Mouse (Mus musculus): ENCODE measurements around the gene Phldb2.

The Phldb2 gene

GRCm38 (mm10) chr16:45953394-45953793 is at the start of gene Phldb2:
TSS of gene Phldb2 (minus strand) at chr16:45953598.
- DNase-seq (ENCODE audit: low spot score), result no peak

DNA sequence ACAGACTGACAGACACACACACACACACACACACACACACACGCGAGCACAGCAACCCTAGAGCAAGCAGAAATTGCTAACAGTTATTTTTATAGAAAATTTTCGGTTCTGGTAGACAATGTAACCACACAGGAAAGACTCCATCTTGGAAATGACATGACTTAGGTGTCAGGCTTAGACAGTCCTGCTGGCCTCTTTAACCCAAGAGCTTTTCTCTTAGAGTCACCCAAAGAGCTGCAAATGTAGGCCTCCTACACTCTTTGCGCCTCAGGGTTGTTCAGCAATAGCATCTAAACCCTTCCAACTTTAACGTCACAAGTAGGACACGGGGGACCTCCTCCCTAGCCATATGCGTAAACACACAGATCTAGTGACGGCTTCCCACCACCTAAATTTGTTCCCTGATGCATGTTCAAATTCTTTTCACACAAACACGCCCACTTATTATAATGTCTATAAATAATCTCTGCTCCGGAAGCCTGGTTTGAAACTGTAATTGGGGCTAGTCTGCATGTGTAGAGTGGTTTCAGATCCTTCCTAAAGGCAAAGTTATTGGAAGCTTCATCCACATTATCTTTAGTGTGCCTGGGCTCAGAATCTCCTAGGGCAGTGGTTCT is 48.3 kb upstream of the Phldb2 start:
- no peak for DNase-seq (ENCODE audit: low spot score)

GRCm38 (mm10) chr16:46000976-46001375 is 47.6 kb upstream of the Phldb2 start:
- no peak for DNase-seq (ENCODE audit: low spot score)

- no peak for DNase-seq (ENCODE audit: low spot score)
Measured at GRCm38 (mm10) chr16:45999374-46000191, 46.2 kb upstream of the Phldb2 start.

- DNase-seq (ENCODE audit: low spot score), result no peak
Measured at GRCm38 (mm10) chr16:45998231-45998630, 44.8 kb upstream of the Phldb2 start.

GRCm38 (mm10) chr16:45990901-45991676 is 37.7 kb upstream of the Phldb2 start:
- DNase-seq (ENCODE audit: low spot score), result no peak

- no peak for DNase-seq (ENCODE audit: low spot score)
Measured at GRCm38 (mm10) chr16:45986236-45986635, 32.8 kb upstream of the Phldb2 start.

DNA sequence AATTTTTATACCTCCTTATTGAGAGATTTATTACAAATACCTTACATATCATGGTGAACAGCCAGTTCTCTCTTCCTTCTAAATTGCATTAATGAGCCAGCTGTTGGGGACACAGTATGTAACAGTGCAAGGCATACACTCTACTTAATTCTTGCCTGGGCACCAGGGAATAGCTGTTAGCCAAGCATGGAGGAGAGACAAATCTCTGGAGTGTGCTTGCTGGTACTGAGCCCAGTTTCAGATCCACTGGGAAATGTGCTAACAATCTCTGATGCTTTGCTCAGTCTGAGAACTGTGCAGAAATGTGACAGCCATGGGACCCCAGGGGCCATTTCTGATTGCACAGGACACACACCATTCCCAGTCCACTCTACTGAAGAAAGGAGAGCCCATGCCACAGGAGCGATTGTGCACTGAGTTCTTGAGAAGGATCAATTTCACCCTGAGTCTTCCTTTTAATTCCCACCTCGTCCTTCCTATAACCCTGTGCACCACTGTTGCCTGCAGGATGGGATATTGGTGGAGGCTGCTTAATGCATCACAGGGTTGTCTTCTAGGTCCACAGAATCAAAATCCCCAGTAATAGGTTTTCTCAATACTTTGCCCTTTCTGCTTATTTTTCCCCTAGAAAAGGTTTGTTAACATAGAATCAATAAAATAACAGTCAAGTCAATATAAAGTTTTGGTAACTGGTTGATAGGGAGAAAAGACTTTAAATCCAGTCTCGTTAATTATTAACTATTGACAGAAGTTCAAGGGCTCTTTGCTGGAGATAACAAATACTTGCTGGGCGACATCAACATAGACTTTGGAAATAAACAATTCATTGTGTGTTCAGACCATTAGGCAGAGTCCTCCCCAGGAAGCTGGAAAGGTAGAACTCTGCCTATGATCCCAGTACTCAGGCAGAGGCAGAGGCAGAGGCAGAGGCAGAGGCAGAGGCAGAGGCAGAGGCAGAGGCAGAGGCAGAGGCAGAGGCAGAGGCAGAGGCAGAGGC is 31.5 kb upstream of the Phldb2 start:
- DNase-seq (ENCODE audit: low spot score), result no peak

DNA sequence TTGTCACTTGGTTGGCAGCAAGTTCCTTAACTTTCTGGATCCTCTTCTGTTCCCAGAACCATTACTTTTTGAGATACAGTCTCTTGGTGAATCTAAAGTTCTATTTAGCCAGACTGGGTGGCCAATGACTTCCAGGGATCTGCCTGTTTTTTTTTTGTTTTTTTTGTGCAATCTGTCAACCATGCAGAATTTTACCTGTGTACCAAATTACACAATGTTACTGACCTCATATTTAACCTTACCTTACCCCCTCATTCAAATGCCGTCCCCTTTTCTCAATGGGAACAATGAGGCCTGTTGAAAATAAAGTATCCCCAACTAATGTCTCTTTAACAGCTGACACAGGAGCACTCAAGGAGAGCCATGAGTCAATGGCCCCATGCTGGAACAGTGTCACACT is 22.9 kb upstream of the Phldb2 start:
- no peak for DNase-seq (ENCODE audit: low spot score)

DNA sequence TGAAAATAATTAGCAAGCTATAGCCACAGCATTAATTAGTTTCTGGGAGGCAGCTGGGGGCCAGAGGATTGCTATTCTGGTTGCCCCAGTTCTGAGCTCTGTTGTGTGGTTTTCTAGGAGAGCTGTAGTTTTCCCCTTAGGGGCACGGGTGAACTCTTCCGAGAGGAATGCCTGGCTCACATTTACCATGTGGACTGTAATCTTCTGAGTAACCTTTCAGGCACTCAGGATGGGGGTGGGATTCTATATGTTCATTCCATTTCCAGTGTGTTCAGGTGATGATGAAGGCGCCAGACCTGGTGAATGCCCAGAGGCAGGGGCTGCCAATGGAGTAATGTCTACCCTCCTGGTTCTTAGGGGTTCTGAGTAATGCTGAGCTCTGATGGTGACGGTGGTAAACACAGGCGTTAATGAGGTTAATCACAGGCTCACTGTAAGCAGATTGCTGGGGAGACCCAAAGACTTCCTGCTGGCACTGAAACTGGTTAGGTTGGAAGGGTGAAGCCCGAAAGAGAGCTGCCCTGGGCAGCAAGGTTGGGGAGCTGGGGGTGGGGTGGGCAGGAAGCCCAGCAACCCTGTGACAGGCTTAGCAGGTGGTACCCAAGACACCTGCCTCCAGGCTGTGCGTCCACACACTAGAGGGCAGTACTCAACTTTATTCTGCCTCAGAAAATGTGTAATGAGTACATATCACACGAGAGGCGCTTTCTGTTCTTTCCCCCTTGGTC is 20.7 kb upstream of the Phldb2 start:
- no peak for DNase-seq (ENCODE audit: low spot score)

DNA sequence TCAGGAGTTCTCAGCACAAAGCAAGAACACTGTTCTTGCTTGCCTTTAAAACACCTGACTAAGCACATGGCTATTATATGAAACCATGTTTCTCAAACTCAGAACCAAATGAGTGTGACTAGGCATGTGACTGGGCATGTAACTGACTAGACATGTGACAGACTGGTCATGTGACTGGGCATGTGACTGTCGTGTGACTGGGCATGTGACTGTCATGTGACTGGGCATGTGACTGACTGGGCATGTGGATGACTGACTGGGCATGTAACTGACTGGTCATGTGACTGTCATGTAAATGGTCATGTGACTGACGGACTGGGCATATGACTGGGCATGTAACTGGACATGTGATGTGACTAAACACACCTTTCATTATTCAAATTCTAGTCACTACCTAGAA is 16.8 kb upstream of the Phldb2 start:
- no peak for DNase-seq (ENCODE audit: low spot score)

- DNase-seq (ENCODE audit: low spot score), result no peak
Measured at GRCm38 (mm10) chr16:45968716-45969115, 15.3 kb upstream of the Phldb2 start.

DNA sequence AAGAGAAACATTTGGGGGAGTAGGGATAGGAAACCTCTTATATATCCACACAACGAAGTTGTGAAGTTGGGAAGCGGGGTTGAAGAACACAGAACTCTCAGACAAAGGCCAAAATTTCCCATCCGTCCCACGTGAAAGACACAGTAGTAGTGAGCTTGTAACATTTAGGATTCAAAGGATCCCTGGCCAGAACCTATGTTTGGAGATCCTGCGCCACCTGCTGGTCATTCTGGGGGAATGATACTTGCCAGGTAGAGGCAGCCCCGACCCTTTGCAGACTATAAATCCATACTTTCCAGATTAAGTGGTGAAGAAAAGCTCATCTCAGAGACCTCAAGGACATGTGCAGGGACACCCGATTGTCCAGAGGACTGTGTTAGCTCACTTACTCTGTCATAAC is 14.1 kb upstream of the Phldb2 start:
- DNase-seq (ENCODE audit: low spot score), result peak; percentile 69

DNA sequence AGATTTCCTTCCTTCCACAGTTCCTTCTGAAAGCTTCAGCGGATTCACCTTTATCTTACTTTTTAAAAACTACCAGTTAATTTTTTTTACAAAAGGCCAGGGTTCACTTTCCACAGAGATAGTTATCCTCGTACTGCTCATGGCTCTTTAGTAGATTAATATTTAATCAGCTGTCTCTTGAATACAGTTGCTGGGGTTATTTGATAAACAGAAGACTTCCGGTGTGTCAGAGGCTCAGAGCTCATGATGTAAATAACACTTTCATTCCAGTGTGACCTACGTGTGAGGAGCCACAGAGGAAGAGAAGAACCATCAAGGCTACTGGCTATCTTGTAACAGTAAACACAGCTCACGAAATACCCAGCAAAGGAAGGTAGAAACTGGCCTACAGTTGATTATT is 13.2 kb upstream of the Phldb2 start:
- no peak for DNase-seq (ENCODE audit: low spot score)

GRCm38 (mm10) chr16:45964777-45965176 is 11.4 kb upstream of the Phldb2 start:
- DNase-seq (ENCODE audit: low spot score), result no peak

GRCm38 (mm10) chr16:45963837-45964236 is 10.4 kb upstream of the Phldb2 start:
- DNase-seq (ENCODE audit: low spot score), result no peak

- DNase-seq (ENCODE audit: low spot score), result no peak
Measured at GRCm38 (mm10) chr16:45963088-45963487, 9.7 kb upstream of the Phldb2 start.

- DNase-seq (ENCODE audit: low spot score), result no peak
Measured at GRCm38 (mm10) chr16:45960978-45961377, 7.6 kb upstream of the Phldb2 start.

GRCm38 (mm10) chr16:45956390-45956950 is 3.1 kb upstream of the Phldb2 start:
- no peak for DNase-seq (ENCODE audit: low spot score)

DNA sequence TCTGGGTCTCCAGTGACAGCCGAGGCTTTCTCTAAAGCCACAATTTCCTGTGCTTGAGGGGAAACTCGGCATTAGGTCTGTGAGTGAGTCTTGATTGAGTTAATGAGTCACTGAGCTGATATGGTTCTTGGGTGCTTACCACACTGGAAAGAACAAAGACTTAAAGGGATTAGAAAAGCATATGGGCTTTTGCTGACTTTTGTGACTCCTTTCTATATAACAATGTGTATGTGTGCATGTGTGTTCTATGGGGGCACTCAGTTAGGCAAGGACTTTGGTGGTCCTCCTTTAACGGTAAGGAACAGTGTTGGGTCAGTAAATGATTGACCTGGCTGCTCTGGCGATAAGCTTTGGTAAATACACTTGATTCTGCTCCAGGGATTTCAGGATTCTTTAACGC is 897 bp downstream of the Phldb2 start:
- DNase-seq (ENCODE audit: low spot score), result no peak

GRCm38 (mm10) chr16:45952035-45952434 is 1.4 kb downstream of the Phldb2 start:
- no peak for DNase-seq (ENCODE audit: low spot score)

Data from ovary, postnatal 14 days (tissue).